Mouse (Mus musculus) kidney, adult 2 months (tissue): ENCODE data around the gene Fam171a2. TPM values are rescaled to one million over a fixed set of nuclear protein-coding genes. Genes with fewer than 3 reads are reported as not detected.

Source experiments
- DNase-seq: peaks from one replicate; pipeline ENCODE4 v3.0.0; 2021
- H3K27ac ChIP-seq: fragments of 200-500 bp; 2 replicates; pipeline ENCODE4 v1.5.1; 2012; ENCODE audit warnings: low read depth, low read length, control low read depth, inconsistent platforms; ENCODE audit not compliant: insufficient read depth
- H3K27me3 ChIP-seq: fragments of 200-500 bp; replicated peaks from 2 replicates; pipeline ENCODE4 v1.6.1; 2012; ENCODE audit warnings: mild to moderate bottlenecking, moderate library complexity, low read length, inconsistent platforms; ENCODE audit not compliant: control insufficient read depth, insufficient read depth
- H3K36me3 ChIP-seq: fragments of 200-500 bp; 2 replicates; pipeline ENCODE4 v1.6.1; 2012; ENCODE audit warnings: mild to moderate bottlenecking, moderate library complexity, low read length, inconsistent platforms; ENCODE audit not compliant: control insufficient read depth, insufficient read depth
- H3K4me1 ChIP-seq: fragments of 200-500 bp; 2 replicates; pipeline ENCODE4 v1.6.1; 2011; ENCODE audit warnings: low read length; ENCODE audit not compliant: control insufficient read depth, insufficient read depth
- H3K4me3 ChIP-seq: fragments of 200-500 bp; 2 replicates; pipeline ENCODE4 v1.5.1; 2011; ENCODE audit warnings: mild to moderate bottlenecking, low read depth, low read length, control low read depth; ENCODE audit not compliant: insufficient read depth
- CTCF ChIP-seq: fragments of 200-500 bp; conservative IDR thresholded peaks from 2 replicates; pipeline ENCODE4 v1.5.1; 2011; ENCODE audit warnings: low read depth, mild to moderate bottlenecking, control low read depth, low read length, moderate library complexity, mixed read lengths; ENCODE audit not compliant: insufficient read depth, insufficient read length
- POLR2A ChIP-seq: fragments of 200-500 bp; IDR thresholded peaks from one replicate; pipeline ENCODE4 v1.6.1; 2011; ENCODE audit warnings: low read depth, low read length, control low read depth
- WGBS: fragments of 180-500 bp; shearing (Covaris S2); methylation state at CpG from one replicate; pipeline ENCODE4 v1.1.7; 2018; 5-methylcytosine and 5-hydroxymethylcytosine counted together
- polyA plus RNA-seq: library from polyadenylated mRNA; depleted of rRNA; stranded (reverse); fragments of >200 nt; gene quantifications from 2 replicates; pipeline ENCODE4 v1.2.3, GENCODE M21; 2012; rRNA removed

Fam171a2 gene
- 18.9 and 20.4 TPM in 2 replicates for polyA plus RNA-seq

GRCm38 (mm10) chr11:102447497-102447896 lies at the start of gene Fam171a2:
Gene Fam171a2 (minus strand): TSS chr11:102447682.
- DNase-seq, result peak; percentile 59
- under 1% methylated on average over 40 of the region's 40 CpGs for WGBS
- Histone ChIP-seq H3K27me3 (peaks cover 2% of the 10 kb centered on the region), H3K36me3 (no peaks in the 10 kb centered on the region), H3K4me1 (no peaks in the 10 kb centered on the region), H3K4me3 (peak within 1 kb of the TSS; percentile 74), H3K27ac (peak within 1 kb of the TSS; percentile 18)
- TF ChIP-seq CTCF (peak; percentile 49), POLR2A (no peak)

- Histone ChIP-seq H3K36me3 (peaks cover 11% of the 10 kb centered on the region), H3K27ac (no peak overlapping the region; the same call in 1 of the 2 replicates), H3K4me1 (peaks cover 8% of the 10 kb centered on the region; the same call in 1 of the 2 replicates), H3K4me3 (no peak overlapping the region), H3K27me3 (no peaks in the 10 kb centered on the region)
- 32% methylated on average over 2 of the region's 2 CpGs for WGBS
- TF ChIP-seq CTCF, result no peak
- TF ChIP-seq POLR2A, result no peak
- DNase-seq, result no peak
Observed at GRCm38 (mm10) chr11:102496732-102497131, 49.2 kb upstream of the Fam171a2 start.

- Histone ChIP-seq H3K36me3 (peaks cover 11% of the 10 kb centered on the region), H3K27ac (peak overlapping the region; percentile 23; the same call in 1 of the 2 replicates), H3K4me1 (peaks cover 8% of the 10 kb centered on the region; the same call in 1 of the 2 replicates), H3K4me3 (no peak overlapping the region), H3K27me3 (no peaks in the 10 kb centered on the region)
- 64% methylated on average over 2 of the region's 2 CpGs for WGBS
- DNase-seq, result no peak
- TF ChIP-seq CTCF (no peak), POLR2A (no peak)
Observed at GRCm38 (mm10) chr11:102496206-102496605, 48.7 kb upstream of the Fam171a2 start.

- no peak for DNase-seq
- peaks cover 11% of the 10 kb centered on the region for H3K36me3 ChIP-seq
- no peak overlapping the region for H3K27ac ChIP-seq
- no peaks in the 10 kb centered on the region for H3K27me3 ChIP-seq
- H3K4me3 ChIP-seq, result no peak overlapping the region
- TF ChIP-seq CTCF, result no peak
- TF ChIP-seq POLR2A, result no peak
- H3K4me1 ChIP-seq, result peaks cover 8% of the 10 kb centered on the region; the same call in 1 of the 2 replicates
- 67% methylated on average over 5 of the region's 5 CpGs for WGBS
Observed at GRCm38 (mm10) chr11:102495742-102496141, 48.3 kb upstream of the Fam171a2 start.

- no peaks in the 10 kb centered on the region for H3K27me3 ChIP-seq
- DNase-seq, result no peak
- H3K27ac ChIP-seq, result no peak overlapping the region
- no peak for TF ChIP-seq POLR2A
- TF ChIP-seq CTCF, result no peak
- 96% methylated on average over 6 of the region's 6 CpGs for WGBS
- H3K4me3 ChIP-seq, result no peak overlapping the region
- H3K4me1 ChIP-seq, result peaks cover 8% of the 10 kb centered on the region; the same call in 1 of the 2 replicates
- H3K36me3 ChIP-seq, result peaks cover 11% of the 10 kb centered on the region
Observed at GRCm38 (mm10) chr11:102495114-102495513, 47.6 kb upstream of the Fam171a2 start.

- TF ChIP-seq POLR2A (no peak), CTCF (no peak)
- Histone ChIP-seq H3K27me3 (no peaks in the 10 kb centered on the region), H3K4me3 (no peak overlapping the region), H3K36me3 (peaks cover 7% of the 10 kb centered on the region; the same call in 1 of the 2 replicates), H3K4me1 (peaks cover 8% of the 10 kb centered on the region; the same call in 1 of the 2 replicates), H3K27ac (no peak overlapping the region)
- no peak for DNase-seq
- 88% methylated on average over 7 of the region's 7 CpGs for WGBS
Observed at GRCm38 (mm10) chr11:102494063-102494650, 46.7 kb upstream of the Fam171a2 start.

- Histone ChIP-seq H3K4me1 (peaks cover 8% of the 10 kb centered on the region; the same call in 1 of the 2 replicates), H3K27ac (no peak overlapping the region), H3K36me3 (peaks cover 3% of the 10 kb centered on the region; the same call in 1 of the 2 replicates), H3K27me3 (no peaks in the 10 kb centered on the region), H3K4me3 (no peak overlapping the region)
- no peak for TF ChIP-seq POLR2A
- no peak for TF ChIP-seq CTCF
- WGBS, result 97% methylated on average over 2 of the region's 2 CpGs
- DNase-seq, result no peak
Observed at GRCm38 (mm10) chr11:102493241-102493640, 45.8 kb upstream of the Fam171a2 start.
